ENCODE assay signal across 8 mouse cellular contexts in the genomic region with DNA sequence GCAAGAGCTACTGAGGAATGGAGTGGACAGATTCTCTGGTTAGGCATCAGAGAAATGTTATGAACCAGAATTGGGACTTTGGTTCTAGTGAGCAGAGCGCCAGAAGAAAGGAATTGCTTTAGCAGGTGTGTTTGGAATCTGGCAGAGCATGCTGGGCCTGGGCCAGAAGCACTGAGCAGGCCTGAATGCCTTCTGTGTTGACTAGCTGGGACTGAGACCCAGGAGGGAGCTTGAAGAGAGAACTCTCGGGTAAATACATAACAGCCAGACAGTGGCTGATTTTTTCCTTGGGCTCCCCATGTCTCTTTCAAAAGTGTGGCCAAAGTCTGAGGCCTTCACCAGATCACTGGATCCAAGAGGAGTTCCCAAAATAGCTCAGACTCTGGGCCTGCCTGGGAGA.
DNase-seq lines count a peak whose midpoint lies in the region; ATAC-seq and TF ChIP-seq lines count a peak whose summit lies in the region.

No protein-coding gene starts in this region.

- H3K4me1 ChIP-seq in heart, embryonic 10.5 days = peaks cover 11% of the 10 kb centered on the region; the same call in 1 of the 2 replicates
- H3K4me1 ChIP-seq in cerebellum, adult 2 months (ENCODE audit: control insufficient read depth, insufficient read depth, low read length) = peaks cover 21% of the 10 kb centered on the region
- H3K4me1 ChIP-seq in heart, postnatal 0 days (ENCODE audit: control insufficient read depth, insufficient read depth) = peaks cover 7% of the 10 kb centered on the region; the same call in 1 of the 2 replicates
- peaks cover 22% of the 10 kb centered on the region for H3K4me1 ChIP-seq in limb, embryonic 13.5 days

- TF ChIP-seq POLR2A in cerebellum, adult 2 months (IDR thresholded peaks at IDR 0.05; ENCODE audit: borderline replicate concordance, insufficient read depth, low read length) = no peak

- no peak for TF ChIP-seq EP300 in heart, postnatal 0 days (IDR thresholded peaks at IDR 0.05; ENCODE audit: low read depth)

- no peak overlapping the region for H3K9ac ChIP-seq in heart, postnatal 0 days (replicated peaks; ENCODE audit: low read depth, low read length)
- H3K9ac ChIP-seq in limb, embryonic 13.5 days = no peak overlapping the region

- peak; percentile 54 to 57 for DNase-seq in heart, adult 18-20 months
- no peak for DNase-seq in heart, embryonic 10.5 days (ENCODE audit: low spot score)
- peak; percentile 67 to 78 for DNase-seq in cerebellum, adult 2 months
- DNase-seq in heart, postnatal 0 days (ENCODE audit: low spot score) = peak; percentile 9
- DNase-seq in adipocyte (ENCODE audit: low spot score) = no peak

- H3K4me3 ChIP-seq in heart, embryonic 10.5 days = no peak overlapping the region
- no peak overlapping the region for H3K4me3 ChIP-seq in cerebellum, adult 2 months (replicated peaks; ENCODE audit: insufficient read depth, low read depth, low read length)
- H3K4me3 ChIP-seq in heart, postnatal 0 days (ENCODE audit: low read depth, low read length) = no peak overlapping the region
- no peak overlapping the region for H3K4me3 ChIP-seq in limb, embryonic 13.5 days

- no peaks in the 10 kb centered on the region for H3K36me3 ChIP-seq in heart, embryonic 10.5 days
- H3K36me3 ChIP-seq in heart, postnatal 0 days (replicated peaks; ENCODE audit: control insufficient read depth, insufficient read depth, low read length) = no peaks in the 10 kb centered on the region
- no peaks in the 10 kb centered on the region for H3K36me3 ChIP-seq in limb, embryonic 13.5 days

- ATAC-seq in heart, postnatal 0 days (ENCODE audit: insufficient read depth, low read depth) = no peak
- peak; percentile 90 for ATAC-seq in limb, embryonic 13.5 days (ENCODE audit: low FRiP score, low read depth)
- no peak for ATAC-seq in activated CD4-positive, CD25-positive, alpha-beta regulatory T cell, adult 4 months
- ATAC-seq in monocyte, adult 5-6 weeks (replicated peaks; ENCODE audit: insufficient number of reproducible peaks, low FRiP score, low TSS enrichment, poor library complexity, severe bottlenecking) = no peak

- H3K27me3 ChIP-seq in heart, embryonic 10.5 days (ENCODE audit: insufficient read depth, poor library complexity, severe bottlenecking) = no peaks in the 10 kb centered on the region
- H3K27me3 ChIP-seq in cerebellum, adult 2 months (ENCODE audit: control insufficient read depth, insufficient read depth, low read length) = no peaks in the 10 kb centered on the region
- H3K27me3 ChIP-seq in heart, postnatal 0 days (ENCODE audit: control insufficient read depth, insufficient read depth, low read length) = no peaks in the 10 kb centered on the region
- no peaks in the 10 kb centered on the region for H3K27me3 ChIP-seq in limb, embryonic 13.5 days

- TF ChIP-seq CTCF in cerebellum, adult 2 months (IDR thresholded peaks at IDR 0.05; ENCODE audit: borderline replicate concordance, insufficient read depth, low read depth, low read length) = no peak
- no peak for TF ChIP-seq CTCF in heart, postnatal 0 days (IDR thresholded peaks at IDR 0.05; ENCODE audit: low read depth)

- 78% methylated on average over 2 of the region's 2 CpGs for WGBS in heart, embryonic 10.5 days
- WGBS in cerebellum, adult 2 months = 8% methylated on average over 2 of the region's 2 CpGs
- WGBS in heart, postnatal 0 days = 43% methylated on average over 2 of the region's 2 CpGs
- WGBS in limb, embryonic 13.5 days = 24% methylated on average over 2 of the region's 2 CpGs

- no peak overlapping the region; the same call in 1 of the 2 replicates for H3K27ac ChIP-seq in heart, embryonic 10.5 days
- H3K27ac ChIP-seq in cerebellum, adult 2 months (ENCODE audit: insufficient read depth, low read length) = no peak overlapping the region
- no peak overlapping the region for H3K27ac ChIP-seq in heart, postnatal 0 days (ENCODE audit: low read depth)
- H3K27ac ChIP-seq in limb, embryonic 13.5 days = peak overlapping the region; percentile 56

- H3K9me3 ChIP-seq in heart, embryonic 10.5 days = no peaks in the 10 kb centered on the region
- H3K9me3 ChIP-seq in heart, postnatal 0 days (replicated peaks; ENCODE audit: control insufficient read depth, low read length) = no peaks in the 10 kb centered on the region
- H3K9me3 ChIP-seq in limb, embryonic 13.5 days = no peaks in the 10 kb centered on the region

- H3K4me2 ChIP-seq in heart, postnatal 0 days (ENCODE audit: low read depth, low read length) = no peak overlapping the region
- H3K4me2 ChIP-seq in limb, embryonic 13.5 days (replicated peaks) = no peak overlapping the region

Comparison
In these comparisons a context has a peak if more than half of its experiments do, and no peak if none do; other contexts are left out.
1. DNase-seq: peak in heart, adult 18-20 months (2 of 2), cerebellum, adult 2 months (2 of 2) and heart, postnatal 0 days (single experiment); none in heart, embryonic 10.5 days (single experiment) and adipocyte (single experiment).